Comparison of ENCODE assay signal across 8 mouse cellular contexts in the genomic region with DNA sequence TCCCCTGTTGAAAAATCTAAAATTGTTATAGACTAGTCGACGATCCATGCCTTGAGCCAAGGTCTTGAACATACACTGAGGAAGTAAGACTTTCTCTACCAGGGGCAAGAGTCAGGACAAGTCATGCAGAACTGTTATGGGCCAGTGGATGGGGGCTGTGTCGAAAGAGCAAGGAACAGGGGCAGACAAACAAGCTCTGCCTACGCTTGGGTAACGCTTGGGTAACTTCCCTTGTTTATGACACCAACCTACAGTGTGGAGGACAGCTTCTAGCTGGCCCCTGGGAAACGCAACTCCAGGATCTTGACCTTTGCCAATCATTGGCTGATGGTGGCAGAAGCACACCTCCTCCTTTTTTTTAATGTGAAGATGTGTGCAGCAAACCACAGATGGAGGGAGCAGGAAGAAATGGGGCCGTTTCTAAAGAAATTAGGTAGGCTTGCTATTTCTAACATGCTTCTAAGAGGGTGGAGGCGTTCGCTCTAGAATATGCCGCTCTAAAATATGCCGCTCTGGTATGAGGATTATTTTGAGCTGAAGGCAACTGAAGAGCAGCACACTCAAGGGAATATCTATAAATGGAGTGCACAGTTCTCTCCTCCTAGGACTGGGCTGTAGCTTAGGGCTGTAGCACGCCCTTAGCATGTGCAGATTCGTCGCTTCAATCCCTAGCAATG. TPM values are rescaled to one million over a fixed set of nuclear protein-coding genes. Genes with fewer than 3 reads are reported as not detected.
DNase-seq lines count a peak whose midpoint lies in the region; ATAC-seq and TF ChIP-seq lines count a peak whose summit lies in the region.

No protein-coding gene starts in this region.

- WGBS in heart, embryonic 11.5 days (ENCODE audit: insufficient replicate concordance): 77% methylated on average over 14 of the region's 14 CpGs
- 87% methylated on average over 14 of the region's 14 CpGs for WGBS in forebrain, postnatal 0 days

- peak; percentile 93 for DNase-seq in heart, adult 11 months
- DNase-seq in Patski (ENCODE audit: low read depth, low spot score): no peak
- DNase-seq in kidney, postnatal 10 days: peak; percentile 68
- peak; percentile 68 to 72 for DNase-seq in lung, postnatal 4 days
- no peak for DNase-seq in embryo, embryonic 9.5 days (ENCODE audit: extremely low spot score)
- DNase-seq in forebrain, postnatal 0 days: no peak

- POLR2A ChIA-PET in Patski (lab: Charles Lee): interaction anchor here (0.7 kb wide), 1 partner anchor 1477 kb away, joined by 5 read pairs; no protein-coding TSS in a partner anchor

- no peak overlapping the region for H3K4me3 ChIP-seq in heart, embryonic 11.5 days (ENCODE audit: low read depth, low read length)
- H3K4me3 ChIP-seq in forebrain, postnatal 0 days (ENCODE audit: low read depth, low read length): no peak overlapping the region

- H3K9ac ChIP-seq in heart, embryonic 11.5 days (ENCODE audit: low read depth, low read length): no peak overlapping the region
- H3K9ac ChIP-seq in forebrain, postnatal 0 days: no peak overlapping the region

- H3K9me3 ChIP-seq in heart, embryonic 11.5 days (replicated peaks; ENCODE audit: control insufficient read depth, low read length): no peaks in the 10 kb centered on the region
- no peaks in the 10 kb centered on the region for H3K9me3 ChIP-seq in forebrain, postnatal 0 days (ENCODE audit: low read length)

- CTCF ChIA-PET in Patski (lab: Charles Lee): interaction anchor here (1.1 kb wide), 1 partner anchor 11 kb away, joined by 4 read pairs; no protein-coding TSS in a partner anchor

- no peaks in the 10 kb centered on the region for H3K27me3 ChIP-seq in heart, embryonic 11.5 days (ENCODE audit: control insufficient read depth, insufficient read depth, low read length)
- H3K27me3 ChIP-seq in Patski: no peaks in the 10 kb centered on the region
- H3K27me3 ChIP-seq in forebrain, postnatal 0 days (ENCODE audit: insufficient read depth, low read length): no peaks in the 10 kb centered on the region

- H3K4me2 ChIP-seq in heart, embryonic 11.5 days: no peak overlapping the region
- H3K4me2 ChIP-seq in forebrain, postnatal 0 days (ENCODE audit: low read depth): no peak overlapping the region

- TF ChIP-seq CTCF in Patski (IDR thresholded peaks at IDR 0.05): no peak
- no peak for TF ChIP-seq CTCF in forebrain, postnatal 0 days (IDR thresholded peaks at IDR 0.05; ENCODE audit: low read depth)

- no peaks in the 10 kb centered on the region for H3K4me1 ChIP-seq in heart, embryonic 11.5 days (ENCODE audit: control insufficient read depth, insufficient read depth, low read length)
- H3K4me1 ChIP-seq in forebrain, postnatal 0 days (ENCODE audit: insufficient read depth): no peaks in the 10 kb centered on the region

- no peaks in the 10 kb centered on the region for H3K36me3 ChIP-seq in heart, embryonic 11.5 days (ENCODE audit: control insufficient read depth, insufficient read depth, low read length)
- no peaks in the 10 kb centered on the region for H3K36me3 ChIP-seq in forebrain, postnatal 0 days (ENCODE audit: insufficient read depth)

- H3K27ac ChIP-seq in heart, embryonic 11.5 days (ENCODE audit: low read depth, low read length): no peak overlapping the region
- H3K27ac ChIP-seq in forebrain, postnatal 0 days (ENCODE audit: low read depth, low read length): no peak overlapping the region

- no peak for ATAC-seq in heart, embryonic 11.5 days (replicated peaks; ENCODE audit: insufficient number of reproducible peaks, low FRiP score, low TSS enrichment)
- peak; percentile 51 for ATAC-seq in Patski
- ATAC-seq in forebrain, postnatal 0 days: no peak; the same call in 1 of the 2 replicates
- ATAC-seq in erythroblast, adult 5-6 weeks (replicated peaks; ENCODE audit: low FRiP score, poor library complexity, severe bottlenecking): no peak

- in situ Hi-C loops in Patski (cut with MboI; ENCODE audit: low pct_unique_long_range_greater_than_20kb): no loop called here

RNA-seq across cellular contexts. Expression of gene Rassf3, which starts 12.6 kb away (rescaled TPM):
- polyA plus RNA-seq in heart, embryonic 11.5 days (2014; fragmentation: Nextera tagmentation; extraction: Ambion mirVana): 18.3 and 23.9 TPM in 2 replicates
- 27.0 TPM for polyA plus RNA-seq in Patski (2021)
- total RNA-seq in forebrain, postnatal 0 days (2014; rRNA removed): 5.0 and 5.9 TPM in 2 replicates
- 3.2 and 3.5 TPM in 2 replicates for polyA plus RNA-seq in forebrain, postnatal 0 days (2015; fragmentation: Nextera tagmentation; extraction: Ambion mirVana)
- total RNA-seq in erythroblast, adult 5-6 weeks (2015; ENCODE audit: low replicate concordance): 11.7 and 12.5 TPM in 2 replicates
- total RNA-seq in erythroblast, adult 5-6 weeks (2017; ENCODE audit: low replicate concordance): 7.8 and 12.7 TPM in 2 replicates

Comparison
In these comparisons a context has a peak if more than half of its experiments do, and no peak if none do; other contexts are left out.
1. DNase-seq: peak in heart, adult 11 months (single experiment), kidney, postnatal 10 days (single experiment) and lung, postnatal 4 days (2 of 2); none in Patski (single experiment), embryo, embryonic 9.5 days (single experiment) and forebrain, postnatal 0 days (single experiment).